Mouse (Mus musculus) frontal cortex, adult 2 months (tissue): ENCODE results near the gene Foxd2. TPM values are rescaled to one million over a fixed set of nuclear protein-coding genes. Genes with fewer than 3 reads are reported as not detected.

Experiments
- DNase-seq, 2 experiments: peaks; one replicate each; pipeline ENCODE4 v3.0.0; 2022; ENCODE audit warnings: low spot score in 1 of 2; ENCODE audit errors: extremely low spot score in 1 of 2
- polyA plus RNA-seq: library from polyadenylated mRNA; depleted of rRNA; stranded (reverse); fragments of >200 nt; gene quantifications from 2 replicates; pipeline ENCODE4 v1.2.3, GENCODE M21; 2012; rRNA removed

The Foxd2 gene
- polyA plus RNA-seq, 1 experiment: 0.32 TPM

GRCm38 (mm10) chr4:114863166-114863565, 45.5 kb downstream of the Foxd2 start:
- no peak for DNase-seq

DNA sequence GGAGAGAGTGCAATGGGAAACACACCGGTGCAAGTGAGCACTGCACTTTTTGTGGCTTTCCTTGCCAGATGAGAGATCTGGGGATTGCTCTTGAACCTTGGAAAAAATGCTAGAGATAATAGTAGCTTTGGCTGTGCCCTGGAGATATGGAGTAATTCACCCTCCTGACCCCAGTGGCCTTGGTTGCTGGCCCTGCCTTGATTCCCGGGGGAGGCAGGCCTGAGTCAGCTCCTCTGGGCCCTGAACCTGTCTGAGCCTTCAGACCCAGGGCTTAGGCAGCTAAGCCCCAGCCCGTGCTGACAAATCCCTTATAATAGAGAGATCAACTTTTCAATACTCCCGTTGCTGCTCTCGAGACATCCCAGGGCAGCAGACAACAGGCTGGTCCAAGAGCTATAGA, 50.2 kb downstream of the Foxd2 start:
- no peak for DNase-seq

Other genes starting within 250 kb of the Foxd2 start
- not detected in 2 replicates for gene Gm12830, start 87.2 kb downstream of the Foxd2 start, polyA plus RNA-seq
- 0.18 and 0.29 TPM in 2 replicates for gene Foxe3, start 17.1 kb upstream of the Foxd2 start, polyA plus RNA-seq
- gene Cmpk1, start 78.4 kb upstream of the Foxd2 start, polyA plus RNA-seq: 53.5 and 60.1 TPM in 2 replicates
- gene Stil, start 91.3 kb upstream of the Foxd2 start, polyA plus RNA-seq: 0.53 and 0.80 TPM in 2 replicates
- 1.4 and 1.6 TPM in 2 replicates for gene Tal1, start 147.6 kb upstream of the Foxd2 start, polyA plus RNA-seq
- 0.97 and 1.00 TPM in 2 replicates for gene Pdzk1ip1, start 179.8 kb upstream of the Foxd2 start, polyA plus RNA-seq
- gene Cyp4x1, start 225.4 kb upstream of the Foxd2 start, polyA plus RNA-seq: 9.4 and 12.0 TPM in 2 replicates